Mouse (Mus musculus): Measurements from ENCODE around the gene Mvd.

DNA sequence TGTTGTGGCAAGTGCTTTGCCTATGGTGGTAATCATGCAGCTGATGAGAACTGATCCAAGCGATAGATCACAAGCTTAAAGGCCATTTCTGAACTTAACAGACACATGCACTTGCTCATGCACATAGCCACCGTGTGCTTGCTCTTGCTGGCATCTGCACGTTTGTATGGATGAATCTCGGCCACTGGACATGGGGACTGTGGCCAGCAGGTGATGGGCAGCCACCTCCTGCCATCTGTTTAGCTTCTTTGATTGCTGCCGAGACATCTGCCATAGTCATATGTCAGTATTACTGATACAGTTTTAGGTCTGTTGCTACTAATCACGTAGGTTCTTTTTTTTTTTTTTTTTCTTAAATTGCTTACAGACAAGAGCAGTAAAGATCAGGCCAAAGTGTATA is 47.9 kb downstream of the Mvd start:
- TF ChIP-seq CTCF (IDR thresholded peaks at IDR 0.05; ENCODE audit: control insufficient read depth, insufficient read depth, low read length), result no peak
- TF ChIP-seq POLR2A (IDR thresholded peaks at IDR 0.05; ENCODE audit: borderline replicate concordance, control insufficient read depth, low read depth, low read length), result no peak

All from bone marrow, adult 2 months (tissue).